ENCODE assay signal across 8 mouse cellular contexts in the genomic region with DNA sequence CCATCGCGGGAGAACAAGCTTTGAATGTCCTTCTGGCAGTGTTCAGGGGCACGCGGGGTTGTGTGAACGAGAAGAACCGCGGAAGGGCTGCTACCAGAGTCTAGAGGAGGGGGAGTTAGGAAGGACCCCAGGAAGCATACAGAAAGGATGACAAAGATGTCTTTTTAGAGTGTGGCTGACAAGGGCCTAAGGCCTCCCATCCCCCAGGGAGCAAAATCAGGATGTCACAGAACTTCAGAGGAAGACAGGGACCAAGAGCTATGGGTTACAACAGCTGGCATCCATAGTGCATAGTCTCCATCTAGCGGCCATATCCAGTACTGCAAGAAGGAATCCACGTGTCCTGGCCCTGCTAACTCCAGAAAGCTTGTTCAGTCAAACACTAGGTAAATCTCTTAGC. TPM values are rescaled to one million over a fixed set of nuclear protein-coding genes. Genes with fewer than 3 reads are reported as not detected.
DNase-seq lines count a peak whose midpoint lies in the region; ATAC-seq lines count a peak whose summit lies in the region.

No protein-coding gene starts in this region.

- no peak overlapping the region for H3K4me3 ChIP-seq in hindbrain, embryonic 13.5 days

- H3K4me2 ChIP-seq in hindbrain, embryonic 13.5 days: no peak overlapping the region

- ATAC-seq in frontal cortex, adult (ENCODE audit: low TSS enrichment): peak; percentile 81; the same call in 1 of the 2 replicates
- peak; percentile 61; the same call in 1 of the 2 replicates for ATAC-seq in hindbrain, embryonic 13.5 days (ENCODE audit: low FRiP score)
- peak; percentile 68 for ATAC-seq in megakaryocyte, adult 5-6 weeks (ENCODE audit: poor library complexity, severe bottlenecking)

- no peak overlapping the region for H3K9ac ChIP-seq in hindbrain, embryonic 13.5 days

- peak; percentile 90 for DNase-seq in WW6 (ENCODE audit: low read depth, low spot score)
- DNase-seq in cerebellum, adult 8-10 months: peak; percentile 91
- peak; percentile 93 for DNase-seq in layer of hippocampus, postnatal 14 days (ENCODE audit: low spot score in 2 of 2)
- peak; percentile 90 to 93 for DNase-seq in right cerebral cortex, postnatal 10 days (ENCODE audit: low spot score in 2 of 2)
- peak; percentile 85 for DNase-seq in urinary bladder, postnatal 25 days (ENCODE audit: low spot score)

- peaks cover 19% of the 10 kb centered on the region for H3K27me3 ChIP-seq in hindbrain, embryonic 13.5 days

- peaks cover 11% of the 10 kb centered on the region for H3K4me1 ChIP-seq in hindbrain, embryonic 13.5 days (replicated peaks)

- H3K36me3 ChIP-seq in hindbrain, embryonic 13.5 days: no peaks in the 10 kb centered on the region

- H3K27ac ChIP-seq in hindbrain, embryonic 13.5 days: 0 out of 2 replicates have a peak overlapping the region, but pooled peaks have one; percentile 8

- H3K9me3 ChIP-seq in hindbrain, embryonic 13.5 days: no peaks in the 10 kb centered on the region

- 58% methylated on average over 9 of the region's 9 CpGs for WGBS in hindbrain, embryonic 13.5 days

RNA-seq across cellular contexts. Expression of a gene that starts 1.9 kb away (rescaled TPM):
- 1.8 and 2.1 TPM in 2 replicates for polyA plus RNA-seq in hindbrain, embryonic 13.5 days (2015; fragmentation: Nextera tagmentation; extraction: Ambion mirVana)
- 1 to 10 TPM; 1.6 to 1.7 TPM for total RNA-seq in layer of hippocampus, postnatal 14 days (2021)
- 20.9 and 21.8 TPM in 2 replicates for total RNA-seq in megakaryocyte, adult 5-6 weeks (2015)
- total RNA-seq in megakaryocyte, adult 5-6 weeks (2017): 16.2 TPM in 2 replicates

RNA-seq across cellular contexts. Expression of a gene that starts 24.6 kb away (rescaled TPM):
- polyA plus RNA-seq in hindbrain, embryonic 13.5 days (2015; fragmentation: Nextera tagmentation; extraction: Ambion mirVana): 1.2 and 1.4 TPM in 2 replicates
- 1 to 10 TPM; 4.6 to 5.0 TPM for total RNA-seq in layer of hippocampus, postnatal 14 days (2021)
- total RNA-seq in megakaryocyte, adult 5-6 weeks (2015): 0.80 TPM in 1 of 2 replicates, not detected in the other
- not detected in 2 replicates for total RNA-seq in megakaryocyte, adult 5-6 weeks (2017)

RNA-seq across cellular contexts. Expression of a gene that starts 25.4 kb away (rescaled TPM):
- polyA plus RNA-seq in hindbrain, embryonic 13.5 days (2015; fragmentation: Nextera tagmentation; extraction: Ambion mirVana): 16.4 and 18.1 TPM in 2 replicates
- 10 to 100 TPM; 48.9 to 52.1 TPM for total RNA-seq in layer of hippocampus, postnatal 14 days (2021)
- total RNA-seq in megakaryocyte, adult 5-6 weeks (2015): not detected in 2 replicates
- not detected in 2 replicates for total RNA-seq in megakaryocyte, adult 5-6 weeks (2017)

RNA-seq across cellular contexts. Expression of a gene that starts 42.5 kb away (rescaled TPM):
- polyA plus RNA-seq in hindbrain, embryonic 13.5 days (2015; fragmentation: Nextera tagmentation; extraction: Ambion mirVana): 0.36 and 1.0 TPM in 2 replicates
- under 1 TPM; 0.39 to 0.76 TPM for total RNA-seq in layer of hippocampus, postnatal 14 days (2021)
- total RNA-seq in megakaryocyte, adult 5-6 weeks (2015): not detected in 2 replicates
- total RNA-seq in megakaryocyte, adult 5-6 weeks (2017): not detected in 2 replicates

RNA-seq across cellular contexts. Expression of a gene that starts 47.5 kb away (rescaled TPM):
- 14.1 and 14.8 TPM in 2 replicates for polyA plus RNA-seq in hindbrain, embryonic 13.5 days (2015; fragmentation: Nextera tagmentation; extraction: Ambion mirVana)
- total RNA-seq in layer of hippocampus, postnatal 14 days (2021): 100 to 1,000 TPM; 104 to 108 TPM
- total RNA-seq in megakaryocyte, adult 5-6 weeks (2015): 2.9 and 6.6 TPM in 2 replicates
- 4.8 and 7.7 TPM in 2 replicates for total RNA-seq in megakaryocyte, adult 5-6 weeks (2017)

Comparison
In these comparisons a context has a peak if more than half of its experiments do, and no peak if none do; other contexts are left out.
1. RNA of a gene that starts 1.9 kb away (total RNA-seq): 16.2 to 21.8 TPM in megakaryocyte, adult 5-6 weeks; 1.6 to 1.7 TPM in layer of hippocampus, postnatal 14 days; every median in the first group is over 4 times any median in the second.
2. RNA of a gene that starts 25.4 kb away (total RNA-seq): 48.9 to 52.1 TPM in layer of hippocampus, postnatal 14 days; not detected in megakaryocyte, adult 5-6 weeks; every median in the first group is over 10 times any median in the second.
3. Peak in every context shown above with its lines, with median percentiles within 50 percentile points of each other: DNase-seq and ATAC-seq.